Mouse (Mus musculus): Measurements from ENCODE around the gene Cox18. TPM values are rescaled to one million over a fixed set of nuclear protein-coding genes. Genes with fewer than 3 reads are reported as not detected.

Gene Cox18
- polyA plus RNA-seq, 1 experiment from 2014 or later = 20.9 TPM

DNA sequence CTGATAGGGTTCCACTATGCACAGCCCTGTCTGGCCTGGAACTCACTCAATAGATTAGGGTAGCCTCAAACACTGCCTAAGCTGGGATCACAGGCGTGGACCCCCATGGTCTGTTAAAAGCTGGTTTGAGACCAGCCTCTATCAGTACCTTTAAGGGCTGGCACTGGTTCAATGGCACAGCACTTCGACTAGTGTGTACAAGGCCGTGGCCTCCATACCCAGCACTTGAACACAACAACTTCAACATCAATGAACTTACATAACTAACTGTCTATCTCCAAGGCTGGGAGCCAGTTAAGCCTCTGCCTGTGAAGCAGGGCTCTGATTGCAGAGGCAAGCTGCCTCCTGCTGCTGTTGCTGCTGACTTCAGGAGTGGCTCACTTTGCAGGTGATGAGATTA lies 6.0 kb downstream of the Cox18 start:
- no peaks in the 10 kb centered on the region for H3K27me3 ChIP-seq (replicated peaks; ENCODE audit: insufficient read depth, low read length)
- H3K4me3 ChIP-seq (ENCODE audit: low read depth, low read length) = no peak overlapping the region
- no peak for TF ChIP-seq EP300 (IDR thresholded peaks at IDR 0.05)
- TF ChIP-seq CTCF (IDR thresholded peaks at IDR 0.05) = no peak
- H3K27ac ChIP-seq (ENCODE audit: low read length) = no peak overlapping the region
- H3K4me2 ChIP-seq (replicated peaks; ENCODE audit: low read depth, low read length) = no peak overlapping the region
- DNase-seq (ENCODE audit: low spot score) (no peak), ATAC-seq (no peak)
- no peak overlapping the region for H3K9ac ChIP-seq (replicated peaks; ENCODE audit: low read depth)
- WGBS = 93% methylated on average over 3 of the region's 3 CpGs
- H3K4me1 ChIP-seq (ENCODE audit: insufficient read depth, low read depth, low read length) = peaks cover under 1% of the 10 kb centered on the region; the same call in 1 of the 2 replicates
- peaks cover 13% of the 10 kb centered on the region; the same call in 1 of the 2 replicates for H3K36me3 ChIP-seq (ENCODE audit: insufficient read depth, low read length)
- no peaks in the 10 kb centered on the region for H3K9me3 ChIP-seq (ENCODE audit: low read length)

- Histone ChIP-seq H3K27ac (ENCODE audit: low read length) (no peak overlapping the region), H3K4me1 (ENCODE audit: insufficient read depth, low read depth, low read length) (no peaks in the 10 kb centered on the region), H3K9me3 (ENCODE audit: low read length) (no peaks in the 10 kb centered on the region), H3K27me3 (replicated peaks; ENCODE audit: insufficient read depth, low read length) (no peaks in the 10 kb centered on the region), H3K4me3 (ENCODE audit: low read depth, low read length) (no peak overlapping the region), H3K9ac (replicated peaks; ENCODE audit: low read depth) (no peak overlapping the region), H3K36me3 (ENCODE audit: insufficient read depth, low read length) (peaks cover 13% of the 10 kb centered on the region; the same call in 1 of the 2 replicates), H3K4me2 (replicated peaks; ENCODE audit: low read depth, low read length) (no peak overlapping the region)
- ATAC-seq = no peak
- WGBS = 92% methylated on average over 12 of the region's 12 CpGs
- DNase-seq (ENCODE audit: low spot score) = no peak
- TF ChIP-seq CTCF (IDR thresholded peaks at IDR 0.05) (no peak), EP300 (IDR thresholded peaks at IDR 0.05) (no peak)
Measured at GRCm38 (mm10) chr5:90217226-90217625, 6.6 kb downstream of the Cox18 start.

- TF ChIP-seq EP300 (IDR thresholded peaks at IDR 0.05) (no peak), CTCF (IDR thresholded peaks at IDR 0.05) (no peak)
- WGBS = 94% methylated on average over 12 of the region's 12 CpGs
Measured at GRCm38 (mm10) chr5:90213356-90213755, 10.4 kb downstream of the Cox18 start.

GRCm38 (mm10) chr5:90203168-90203567 lies 20.6 kb downstream of the Cox18 start:
- DNase-seq (ENCODE audit: low spot score) = peak; percentile 78
- peak; percentile 85 for TF ChIP-seq CTCF (IDR thresholded peaks at IDR 0.05)
- no peak for TF ChIP-seq EP300 (IDR thresholded peaks at IDR 0.05)
- no peaks in the 10 kb centered on the region for H3K27me3 ChIP-seq (replicated peaks; ENCODE audit: insufficient read depth, low read length)

More at GRCm38 (mm10) chr5:90213356-90213755, 10.4 kb downstream of the Cox18 start:
- H3K9ac ChIP-seq (replicated peaks; ENCODE audit: low read depth) = no peak overlapping the region
- no peak overlapping the region for H3K4me2 ChIP-seq (replicated peaks; ENCODE audit: low read depth, low read length)
- DNase-seq (ENCODE audit: low spot score) (no peak), ATAC-seq (no peak)
- no peak overlapping the region for H3K4me3 ChIP-seq (ENCODE audit: low read depth, low read length)
- no peaks in the 10 kb centered on the region for H3K4me1 ChIP-seq (ENCODE audit: insufficient read depth, low read depth, low read length)
- peaks cover 13% of the 10 kb centered on the region; the same call in 1 of the 2 replicates for H3K36me3 ChIP-seq (ENCODE audit: insufficient read depth, low read length)
- H3K9me3 ChIP-seq (ENCODE audit: low read length) = no peaks in the 10 kb centered on the region
- H3K27me3 ChIP-seq (replicated peaks; ENCODE audit: insufficient read depth, low read length) = no peaks in the 10 kb centered on the region
- H3K27ac ChIP-seq (ENCODE audit: low read length) = no peak overlapping the region

DNA sequence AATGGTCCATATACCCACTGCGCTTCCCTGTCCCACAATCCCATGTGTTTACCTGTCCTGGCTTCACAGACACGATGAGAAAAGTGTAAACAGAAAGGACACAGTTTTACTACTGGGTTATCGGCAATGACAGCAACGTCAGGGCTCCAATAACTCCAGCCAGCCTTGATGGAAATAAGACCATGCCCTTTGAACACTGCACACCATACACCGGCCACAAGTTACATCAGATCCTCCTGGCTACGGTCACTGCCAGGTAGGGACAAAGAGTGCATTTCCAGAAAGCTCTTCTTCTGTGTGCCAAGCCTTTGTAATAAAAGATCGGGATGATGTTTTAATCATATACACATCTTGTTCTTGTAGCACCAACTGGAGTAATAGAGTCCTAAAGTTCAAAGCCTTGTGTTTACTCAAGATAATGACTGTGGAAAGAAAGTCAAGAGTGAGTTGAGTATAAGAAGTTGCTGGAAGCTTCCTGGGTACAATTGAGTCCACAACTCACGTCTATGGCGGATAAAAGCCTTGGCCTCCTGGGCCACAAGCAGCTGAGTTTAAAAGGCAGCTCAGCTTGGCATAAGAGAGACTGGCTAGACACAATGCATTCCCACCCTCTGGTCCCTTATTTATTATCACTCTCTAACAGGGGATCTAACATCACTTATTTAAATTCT lies 21.2 kb downstream of the Cox18 start:
- TF ChIP-seq EP300 (IDR thresholded peaks at IDR 0.05) (no peak), CTCF (IDR thresholded peaks at IDR 0.05) (no peak)
- H3K9me3 ChIP-seq (ENCODE audit: low read length) = no peaks in the 10 kb centered on the region
- no peak overlapping the region for H3K27ac ChIP-seq (ENCODE audit: low read length)
- DNase-seq (ENCODE audit: low spot score) = no peak
- no peak overlapping the region for H3K4me2 ChIP-seq (replicated peaks; ENCODE audit: low read depth, low read length)
- no peaks in the 10 kb centered on the region for H3K36me3 ChIP-seq (ENCODE audit: insufficient read depth, low read length)
- H3K27me3 ChIP-seq (replicated peaks; ENCODE audit: insufficient read depth, low read length) = no peaks in the 10 kb centered on the region
- WGBS = 60% methylated on average over 9 of the region's 9 CpGs
- no peak for ATAC-seq
- H3K4me3 ChIP-seq (ENCODE audit: low read depth, low read length) = no peak overlapping the region
- H3K4me1 ChIP-seq (ENCODE audit: insufficient read depth, low read depth, low read length) = no peaks in the 10 kb centered on the region
- H3K9ac ChIP-seq (replicated peaks; ENCODE audit: low read depth) = no peak overlapping the region

More at GRCm38 (mm10) chr5:90203168-90203567, 20.6 kb downstream of the Cox18 start:
- Histone ChIP-seq H3K9ac (replicated peaks; ENCODE audit: low read depth) (no peak overlapping the region), H3K4me3 (ENCODE audit: low read depth, low read length) (no peak overlapping the region), H3K4me2 (replicated peaks; ENCODE audit: low read depth, low read length) (no peak overlapping the region), H3K9me3 (ENCODE audit: low read length) (no peaks in the 10 kb centered on the region), H3K36me3 (ENCODE audit: insufficient read depth, low read length) (no peaks in the 10 kb centered on the region), H3K4me1 (ENCODE audit: insufficient read depth, low read depth, low read length) (no peaks in the 10 kb centered on the region), H3K27ac (ENCODE audit: low read length) (no peak overlapping the region)
- WGBS = 12% methylated on average over 5 of the region's 5 CpGs
- peak; percentile 33; the same call in 1 of the 2 replicates for ATAC-seq

GRCm38 (mm10) chr5:90199922-90200632 lies 23.7 kb downstream of the Cox18 start:
- DNase-seq (ENCODE audit: low spot score) (no peak), ATAC-seq (no peak)
- Histone ChIP-seq H3K9ac (replicated peaks; ENCODE audit: low read depth) (no peak overlapping the region), H3K36me3 (ENCODE audit: insufficient read depth, low read length) (no peaks in the 10 kb centered on the region), H3K9me3 (ENCODE audit: low read length) (no peaks in the 10 kb centered on the region), H3K27me3 (replicated peaks; ENCODE audit: insufficient read depth, low read length) (no peaks in the 10 kb centered on the region), H3K4me2 (replicated peaks; ENCODE audit: low read depth, low read length) (no peak overlapping the region), H3K27ac (ENCODE audit: low read length) (no peak overlapping the region), H3K4me1 (ENCODE audit: insufficient read depth, low read depth, low read length) (no peaks in the 10 kb centered on the region), H3K4me3 (ENCODE audit: low read depth, low read length) (no peak overlapping the region)
- 44% methylated on average over 15 of the region's 16 CpGs for WGBS
- no peak for TF ChIP-seq CTCF (IDR thresholded peaks at IDR 0.05)
- TF ChIP-seq EP300 (IDR thresholded peaks at IDR 0.05) = no peak

Measured in lung, postnatal 0 days (tissue).